Mouse (Mus musculus) layer of hippocampus, postnatal 10 days (tissue): ENCODE results near the gene Entpd1. TPM values are rescaled to one million over a fixed set of nuclear protein-coding genes. Genes with fewer than 3 reads are reported as not detected.

Experiments
- DNase-seq, 2 experiments: peaks; one replicate each; pipeline ENCODE4 v3.0.0; 2021; ENCODE audit warnings: low spot score in 2 of 2
- total RNA-seq, 2 experiments: library from RNA; stranded (reverse); gene quantifications; 2 replicates each; pipeline ENCODE4 v1.2.3; 2021

Gene Entpd1
- total RNA-seq, 2 experiments from 2014 or later = 17.1 to 17.8 TPM

- no peak for DNase-seq
These were observed 49.7 kb downstream of the Entpd1 start for GRCm38 (mm10) chr19:40661874-40662273.

DNA sequence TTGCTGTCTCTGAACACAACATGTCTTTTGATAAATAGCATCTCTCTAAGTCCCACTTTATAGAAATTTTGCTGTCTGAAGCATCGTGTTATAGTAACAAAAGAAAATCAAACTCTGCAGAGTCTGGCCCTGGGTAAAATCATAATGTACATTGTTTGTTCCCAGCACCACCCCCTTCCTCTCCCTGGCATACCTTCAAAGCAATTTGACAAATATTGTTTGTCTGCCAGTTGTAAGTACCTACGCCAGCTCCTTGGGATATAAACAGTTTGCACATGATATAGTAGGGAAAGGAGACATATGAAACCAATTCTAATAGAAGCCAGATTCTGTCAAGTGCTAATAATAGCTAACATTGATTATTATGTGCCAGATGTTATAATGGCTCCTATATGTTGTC, 50.6 kb downstream of the Entpd1 start:
- no peak for DNase-seq

DNA sequence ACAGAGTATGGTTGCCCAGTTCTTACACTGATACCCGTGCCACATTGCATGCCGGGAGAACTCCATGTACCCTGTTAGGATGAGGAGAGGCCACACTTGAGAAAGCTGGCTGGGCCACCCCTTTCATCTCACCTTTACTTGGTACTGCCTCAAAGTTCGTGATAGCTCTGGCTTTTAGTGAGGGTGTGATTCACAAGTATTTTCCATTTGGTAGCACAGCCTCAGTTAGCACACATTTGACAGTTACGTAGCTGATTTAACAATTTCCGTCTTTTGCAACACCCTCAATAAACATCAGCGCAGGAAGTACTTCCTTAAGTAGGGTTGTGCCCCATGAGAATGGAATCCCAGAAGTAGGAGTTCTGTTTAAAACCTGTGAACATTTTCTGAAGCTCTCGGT, 53.6 kb downstream of the Entpd1 start:
- DNase-seq = no peak

- no peak for DNase-seq
These were observed 54.9 kb downstream of the Entpd1 start for GRCm38 (mm10) chr19:40667111-40667510.

DNA sequence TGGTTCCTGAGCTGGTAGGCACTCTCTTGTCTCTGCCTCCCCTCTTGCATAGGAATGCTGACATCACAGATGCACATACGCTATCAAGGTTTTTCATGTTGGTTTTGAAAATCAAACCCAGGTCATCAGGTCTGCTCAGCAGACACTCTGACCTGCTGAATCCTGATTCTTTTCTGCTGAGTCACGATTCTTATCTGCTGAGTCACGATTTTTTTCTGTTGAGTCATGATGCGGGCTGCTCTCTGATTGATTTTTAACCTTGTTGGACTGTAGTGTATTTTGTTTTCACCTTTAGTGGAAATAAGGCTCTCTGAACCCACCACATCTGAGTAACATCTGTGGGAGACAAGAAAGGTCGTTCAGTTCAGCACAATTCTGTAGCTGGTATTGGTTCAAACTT, 63.2 kb downstream of the Entpd1 start:
- no peak for DNase-seq

- no peak for DNase-seq
These were observed 65.9 kb downstream of the Entpd1 start for GRCm38 (mm10) chr19:40678087-40678486.

- DNase-seq = no peak
These were observed 66.6 kb downstream of the Entpd1 start for GRCm38 (mm10) chr19:40678532-40679307.

- no peak for DNase-seq
These were observed 67.5 kb downstream of the Entpd1 start for GRCm38 (mm10) chr19:40679632-40680031.

DNA sequence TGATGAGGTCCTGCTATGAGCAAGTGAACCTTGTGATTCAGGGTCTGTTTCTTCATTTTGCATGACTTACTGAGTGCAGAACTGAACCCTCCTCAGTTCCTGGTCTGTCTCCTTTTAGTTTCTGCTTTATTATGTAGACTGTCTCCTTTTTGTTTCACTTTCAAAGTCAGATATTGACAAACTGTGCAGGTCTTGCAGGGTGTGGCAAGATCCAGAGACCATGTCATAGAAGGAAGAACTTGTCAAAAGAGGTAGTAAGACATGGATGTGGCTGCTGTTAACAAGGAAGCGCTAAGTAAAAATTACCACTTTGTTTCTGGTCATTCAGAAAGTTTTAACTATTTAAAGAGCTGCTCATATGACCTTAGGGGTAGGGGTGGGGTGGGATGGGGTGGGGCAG, 72.0 kb downstream of the Entpd1 start:
- DNase-seq = no peak

GRCm38 (mm10) chr19:40684566-40684965, 72.4 kb downstream of the Entpd1 start:
- no peak for DNase-seq

- no peak for DNase-seq
These were observed 75.2 kb downstream of the Entpd1 start for GRCm38 (mm10) chr19:40687291-40687927.

DNA sequence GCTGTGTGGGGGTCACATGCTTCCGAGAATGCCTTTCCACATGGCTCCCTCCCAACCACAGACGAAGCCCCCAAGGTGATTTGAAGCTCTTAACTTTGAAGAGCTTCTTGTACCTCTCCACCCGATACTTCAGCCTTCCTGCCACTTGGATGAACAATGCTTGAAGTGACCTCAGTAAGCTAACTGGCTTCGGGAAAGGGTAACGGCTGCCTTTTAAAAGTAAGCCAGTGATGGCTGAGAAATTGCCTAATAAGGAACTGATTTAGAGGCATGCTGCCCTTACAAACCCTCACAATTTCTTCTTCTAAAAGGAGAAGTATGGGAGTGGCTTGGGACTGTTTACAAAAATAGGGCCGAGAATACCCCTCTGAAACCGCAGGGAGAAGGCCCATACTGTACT, 81.0 kb downstream of the Entpd1 start:
- no peak for DNase-seq

- DNase-seq = no peak
These were observed 84.0 kb downstream of the Entpd1 start for GRCm38 (mm10) chr19:40696116-40696515.

GRCm38 (mm10) chr19:40698103-40698853, 86.1 kb downstream of the Entpd1 start:
- no peak for DNase-seq

DNA sequence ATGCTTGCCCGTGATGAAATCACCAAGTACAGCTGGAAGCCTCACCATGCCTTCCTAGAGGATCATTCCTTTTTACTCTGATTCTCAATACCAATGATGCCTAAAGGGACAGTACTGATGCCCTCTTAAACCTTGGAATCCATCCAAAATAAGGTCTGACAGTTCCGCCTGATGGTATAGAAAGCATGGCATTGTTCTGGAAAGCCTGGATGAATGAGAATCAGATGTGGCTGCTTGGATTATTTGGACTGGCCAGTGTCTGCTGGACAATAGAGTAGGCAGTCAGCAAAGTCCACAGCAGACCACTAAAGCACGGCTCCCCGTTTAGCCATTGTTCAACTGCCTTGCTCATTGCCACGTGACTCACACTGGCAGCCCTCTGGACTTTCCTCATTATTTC, 87.7 kb downstream of the Entpd1 start:
- DNase-seq = no peak

GRCm38 (mm10) chr19:40702406-40702805, 90.2 kb downstream of the Entpd1 start:
- peak; percentile 24 to 47 for DNase-seq

DNA sequence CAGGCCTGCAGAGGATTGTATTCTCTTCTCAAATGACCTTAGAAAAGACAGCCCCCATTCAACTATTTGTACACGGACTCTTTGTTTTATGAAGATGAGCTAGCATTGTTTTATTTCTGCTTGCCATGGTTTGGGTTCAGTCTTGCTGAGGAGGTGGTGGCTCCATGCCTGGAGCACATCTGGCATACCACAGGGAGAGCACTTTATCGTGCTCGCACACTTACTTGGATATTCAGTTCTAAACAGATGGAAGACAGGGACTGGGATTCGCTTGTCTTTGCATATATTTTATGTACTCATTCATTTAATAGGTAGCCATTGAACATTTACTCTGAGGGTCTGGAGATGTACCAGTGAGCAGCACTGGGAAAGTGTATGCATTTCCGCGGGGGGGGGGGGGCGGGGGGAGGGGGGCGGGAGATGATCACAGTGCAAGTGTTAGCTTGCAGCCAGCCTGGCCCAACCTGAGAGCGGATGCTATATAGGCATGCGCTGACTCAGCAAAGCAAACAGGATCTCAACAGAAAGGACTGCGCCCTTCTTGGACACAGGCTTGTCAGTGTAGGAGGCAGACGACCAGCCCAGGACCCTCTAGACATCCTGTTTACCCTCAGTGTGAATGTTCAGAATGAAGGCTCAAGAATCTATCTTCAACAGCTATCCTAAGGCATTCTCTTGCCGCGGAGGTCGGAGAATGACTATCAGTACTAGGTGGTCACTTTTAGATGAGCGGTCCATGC, 100.9 kb downstream of the Entpd1 start:
- no peak for DNase-seq

GRCm38 (mm10) chr19:40714700-40715099, 102.5 kb downstream of the Entpd1 start:
- no peak for DNase-seq

DNA sequence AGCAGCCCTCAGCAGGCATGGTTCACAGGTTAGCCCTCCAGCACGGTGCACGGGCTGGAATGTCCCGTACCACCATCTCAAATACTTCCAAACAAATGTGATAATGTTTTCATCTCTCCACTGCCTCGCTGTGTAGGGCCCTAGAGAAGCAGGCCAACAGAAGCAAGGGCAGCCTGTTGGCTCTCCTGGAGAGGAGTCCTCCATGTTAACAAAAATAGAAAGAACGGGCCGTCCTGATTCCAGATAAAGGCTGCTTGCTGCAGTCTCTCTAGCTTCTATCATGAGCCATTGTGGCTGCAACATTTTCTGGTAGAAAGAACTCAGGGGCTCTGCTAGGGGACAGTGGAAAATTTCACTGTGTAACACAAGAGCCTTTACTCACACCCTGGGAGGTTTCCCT, 104.8 kb downstream of the Entpd1 start:
- DNase-seq = no peak

DNA sequence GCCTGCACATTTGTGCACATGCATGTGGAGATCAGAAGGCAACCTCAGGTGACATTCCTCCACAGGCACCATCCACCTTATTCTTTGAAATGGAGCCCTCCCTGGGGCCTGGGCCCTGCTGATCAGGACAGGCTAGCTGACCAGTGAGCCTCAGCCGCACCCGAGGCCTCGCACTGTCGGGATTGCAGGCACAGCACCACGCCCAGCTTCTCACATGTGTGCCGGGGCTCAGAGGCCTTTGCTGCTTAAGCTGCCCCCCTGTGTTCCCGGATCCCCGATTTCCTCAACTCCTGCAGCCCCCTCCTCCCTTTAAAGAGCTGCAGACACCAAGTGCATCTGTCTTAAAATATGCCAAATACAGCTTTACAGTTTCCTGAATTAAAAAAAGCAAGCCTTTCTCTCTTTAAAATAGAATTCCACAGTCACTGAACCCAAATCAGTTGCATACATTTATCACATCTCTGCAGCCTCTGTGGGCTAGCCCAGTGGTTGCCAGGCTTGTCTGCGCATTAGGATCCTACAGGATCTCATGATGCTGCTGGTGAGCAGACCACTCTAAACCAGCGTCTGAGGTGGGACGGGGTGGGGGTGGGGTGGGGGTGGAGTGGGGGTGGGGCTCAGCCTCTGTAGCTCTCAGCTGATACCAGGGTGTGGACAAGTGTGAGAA, 107.4 kb downstream of the Entpd1 start:
- no peak for DNase-seq

- no peak for DNase-seq
These were observed 108.2 kb downstream of the Entpd1 start for GRCm38 (mm10) chr19:40720381-40720780.
